Comparison of ENCODE assay signal across 28 mouse cellular contexts in the genomic region with DNA sequence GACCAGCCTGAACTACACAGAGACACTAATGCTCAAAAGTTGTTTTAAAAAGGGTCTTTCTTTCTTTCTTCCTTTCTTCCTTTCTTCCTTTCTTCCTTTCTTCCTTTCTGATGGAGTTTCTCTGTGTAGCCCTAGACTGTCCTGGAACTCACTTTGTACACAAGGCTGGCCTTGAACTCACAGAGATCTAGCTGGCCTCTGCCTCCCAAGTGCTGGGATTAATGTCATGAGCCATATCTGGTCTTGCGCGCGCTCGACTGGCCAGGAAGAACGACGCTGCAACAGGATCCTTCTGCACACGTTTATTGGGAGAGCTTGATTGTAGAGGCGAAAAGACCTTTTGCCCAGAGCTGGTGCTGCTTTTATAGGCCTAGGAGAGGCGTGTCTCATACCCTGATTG. TPM values are rescaled to one million over a fixed set of nuclear protein-coding genes. Genes with fewer than 3 reads are reported as not detected.
"Had no signal": no experiment of that assay in that cellular context is flagged by ENCODE, and none has a peak within 500 bp of the region (broad histone marks: within the 10 kb centered on the region; RNA-seq: fewer than 3 reads in every experiment).

No protein-coding gene starts in this region.

RNA-seq across cellular contexts. Expression of a gene that starts 17.0 kb away (rescaled TPM):
- total RNA-seq: common myeloid progenitor, adult 5-6 weeks; granulocyte monocyte progenitor cell, adult 5-6 weeks had no signal
- polyA plus RNA-seq: erythroblast, embryonic 14.5 days had no signal

RNA-seq across cellular contexts. Expression of a gene that starts 55.9 kb away (rescaled TPM):
- total RNA-seq: common myeloid progenitor, adult 5-6 weeks; forebrain, postnatal 0 days; gastrocnemius, adult 18-20 months; gastrocnemius, adult 8-10 months; gastrocnemius, postnatal 10 days; gastrocnemius, postnatal 14 days; gastrocnemius, postnatal 25 days; gastrocnemius, postnatal 36 days; gastrocnemius, postnatal 4 days; granulocyte monocyte progenitor cell, adult 5-6 weeks; heart, adult 18-20 months; heart, adult 2 months; heart, adult 8-10 months had no signal
- polyA plus RNA-seq: cerebellum, adult 2 months; cortical plate, adult 2 months; embryonic facial prominence, embryonic 10.5 days; embryonic facial prominence, embryonic 11.5 days; embryonic facial prominence, embryonic 14.5 days; erythroblast, embryonic 14.5 days; forebrain, embryonic 10.5 days; forebrain, embryonic 11.5 days; forebrain, embryonic 12.5 days; forebrain, embryonic 13.5 days; forebrain, embryonic 14.5 days; forebrain, embryonic 15.5 days; forebrain, embryonic 16.5 days; forebrain, postnatal 0 days; frontal cortex, adult 2 months; gonadal fat pad, adult 2 months; heart, adult 2 months had no signal
